ENCODE assay signal across 11 mouse cellular contexts in genomic region chr17:12669363-12669679, GRCm38 (mm10). TPM values are rescaled to one million over a fixed set of nuclear protein-coding genes. Genes with fewer than 3 reads are reported as not detected.
A peak's percentile ranks its signal among the peaks of the same experiment; 100 is the strongest.
DNase-seq lines count a peak whose midpoint lies in the region; ATAC-seq and TF ChIP-seq lines count a peak whose summit lies in the region.
"Had no signal": no experiment of that assay in that cellular context is flagged by ENCODE, and none has a peak within 500 bp of the region (broad histone marks: within the 10 kb centered on the region; RNA-seq: fewer than 3 reads in every experiment).

No protein-coding gene starts in this region.

- DNase-seq in heart, adult 11 months: peak; percentile 86
- DNase-seq in heart, postnatal 4 days: no peak
- no peak for DNase-seq in neural tube, embryonic 10.5 days (ENCODE audit: extremely low spot score, low spot score)
- no peak for DNase-seq in limb, embryonic 14.5 days (ENCODE audit: low spot score)
- DNase-seq in stomach, postnatal 0 days (ENCODE audit: low spot score): no peak
- no peak for DNase-seq in layer of hippocampus, adult 18-20 months (ENCODE audit: low spot score in 2 of 2)
- no peak for DNase-seq in c-Kit-positive CD71-positive TER-119-positive erythroid progenitor cells, embryonic 14.5 days (ENCODE audit: low spot score)

- H3K36me3 ChIP-seq in neural tube, embryonic 12.5 days: no peaks in the 10 kb centered on the region
- H3K36me3 ChIP-seq in limb, embryonic 14.5 days (ENCODE audit: control insufficient read depth, insufficient read depth, low read length): no peaks in the 10 kb centered on the region
- no peaks in the 10 kb centered on the region for H3K36me3 ChIP-seq in stomach, postnatal 0 days (ENCODE audit: control insufficient read depth, insufficient read depth, low read length)

- H3K4me3 ChIP-seq in neural tube, embryonic 12.5 days: no peak overlapping the region
- no peak overlapping the region for H3K4me3 ChIP-seq in limb, embryonic 14.5 days (replicated peaks; ENCODE audit: low read length)
- H3K4me3 ChIP-seq in stomach, postnatal 0 days (ENCODE audit: low read depth, low read length): no peak overlapping the region

- peak; percentile 46; the same call in 1 of the 2 replicates for ATAC-seq in neural tube, embryonic 12.5 days (ENCODE audit: low FRiP score, low read depth)
- ATAC-seq in limb, embryonic 14.5 days (ENCODE audit: low FRiP score, low read depth): peak; percentile 20; the same call in 1 of the 2 replicates
- no peak for ATAC-seq in stomach, postnatal 0 days (ENCODE audit: low FRiP score, low TSS enrichment)
- ATAC-seq: Patski had no signal

- H3K4me2 ChIP-seq in neural tube, embryonic 12.5 days (replicated peaks): no peak overlapping the region
- no peak overlapping the region for H3K4me2 ChIP-seq in limb, embryonic 14.5 days (replicated peaks; ENCODE audit: low read depth, low read length, severe bottlenecking)
- H3K4me2 ChIP-seq in stomach, postnatal 0 days (replicated peaks; ENCODE audit: low read depth): no peak overlapping the region

- TF ChIP-seq EP300 in stomach, postnatal 0 days (optimal IDR thresholded peaks at IDR 0.05): no peak

- no peak overlapping the region for H3K27ac ChIP-seq in neural tube, embryonic 12.5 days
- H3K27ac ChIP-seq in limb, embryonic 14.5 days (replicated peaks; ENCODE audit: low read depth, low read length): no peak overlapping the region
- H3K27ac ChIP-seq in stomach, postnatal 0 days (replicated peaks): peak overlapping the region; percentile 30; the same call in 1 of the 2 replicates

- peaks cover 7% of the 10 kb centered on the region; the same call in 1 of the 2 replicates for H3K4me1 ChIP-seq in neural tube, embryonic 12.5 days
- peaks cover 6% of the 10 kb centered on the region; the same call in 1 of the 2 replicates for H3K4me1 ChIP-seq in limb, embryonic 14.5 days (ENCODE audit: control insufficient read depth, insufficient read depth, low read length)
- H3K4me1 ChIP-seq in stomach, postnatal 0 days (replicated peaks; ENCODE audit: control insufficient read depth, insufficient read depth): no peaks in the 10 kb centered on the region

- H3K9ac ChIP-seq in neural tube, embryonic 12.5 days: no peak overlapping the region
- no peak overlapping the region for H3K9ac ChIP-seq in limb, embryonic 14.5 days (ENCODE audit: low read depth, low read length, severe bottlenecking)
- H3K9ac ChIP-seq in stomach, postnatal 0 days (ENCODE audit: low read length): no peak overlapping the region

- TF ChIP-seq POLR2A in limb, embryonic 14.5 days (IDR thresholded peaks at IDR 0.05; ENCODE audit: borderline replicate concordance, extremely low read depth, insufficient read depth, insufficient read length): no peak

- no peaks in the 10 kb centered on the region for H3K27me3 ChIP-seq in neural tube, embryonic 12.5 days (replicated peaks)
- no peaks in the 10 kb centered on the region for H3K27me3 ChIP-seq in limb, embryonic 14.5 days (ENCODE audit: control insufficient read depth, insufficient read depth, low read length)
- no peaks in the 10 kb centered on the region for H3K27me3 ChIP-seq in stomach, postnatal 0 days (ENCODE audit: control insufficient read depth, insufficient read depth, low read length)
- H3K27me3 ChIP-seq: Patski had no signal

- no peak for TF ChIP-seq CTCF in stomach, postnatal 0 days (IDR thresholded peaks at IDR 0.05; ENCODE audit: low read depth)

- no peaks in the 10 kb centered on the region for H3K9me3 ChIP-seq in neural tube, embryonic 12.5 days
- no peaks in the 10 kb centered on the region for H3K9me3 ChIP-seq in limb, embryonic 14.5 days (ENCODE audit: control insufficient read depth, low read length)
- H3K9me3 ChIP-seq in stomach, postnatal 0 days (ENCODE audit: control insufficient read depth, low read length): no peaks in the 10 kb centered on the region

RNA-seq across cellular contexts. Expression of gene Slc22a1, which starts 6.3 kb away (rescaled TPM):
- 10 to 100 TPM; 10.3 to 13.9 TPM for total RNA-seq in heart, postnatal 4 days (2021)
- polyA plus RNA-seq in neural tube, embryonic 12.5 days (2016; fragmentation: Nextera tagmentation; extraction: Ambion mirVana): 0.52 TPM in 1 of 2 replicates, not detected in the other
- polyA plus RNA-seq in limb, embryonic 14.5 days (2012; rRNA removed): 0.14 and 0.18 TPM in 2 replicates
- not detected in 2 replicates for polyA plus RNA-seq in limb, embryonic 14.5 days (2014; fragmentation: Nextera tagmentation; extraction: Ambion mirVana)
- polyA plus RNA-seq in stomach, postnatal 0 days (2015; fragmentation: Nextera tagmentation; extraction: Ambion mirVana): 7.9 and 10.4 TPM in 2 replicates
- not detected for total RNA-seq in layer of hippocampus, adult 18-20 months (2021)
- total RNA-seq: megakaryocyte, adult 5-6 weeks had no signal
- polyA plus RNA-seq: brain, embryonic 14.5 days; Patski had no signal
